Mouse (Mus musculus): ENCODE results near the gene Anks6. TPM values are rescaled to one million over a fixed set of nuclear protein-coding genes. Genes with fewer than 3 reads are reported as not detected.

The Anks6 gene
- polyA plus RNA-seq, 1 experiment from 2014 or later = 2.9 TPM

Other genes starting within 250 kb of the Anks6 start
- 0.25 and 0.28 TPM in 2 replicates for gene Gabbr2, start 65.6 kb downstream of the Anks6 start, polyA plus RNA-seq (2014; fragmentation: Nextera tagmentation; extraction: Ambion mirVana)
- gene Galnt12, start 34.5 kb upstream of the Anks6 start, polyA plus RNA-seq (2014; fragmentation: Nextera tagmentation; extraction: Ambion mirVana) = 2.3 and 3.6 TPM in 2 replicates
- gene Col15a1, start 150.7 kb upstream of the Anks6 start, polyA plus RNA-seq (2014; fragmentation: Nextera tagmentation; extraction: Ambion mirVana) = 8.6 and 8.8 TPM in 2 replicates

Data from embryonic facial prominence, embryonic 11.5 days (tissue).